Mouse (Mus musculus): ENCODE measurements around the gene Eefsec.

GRCm38 (mm10) chr6:88345311-88345710, 101.0 kb downstream of the Eefsec start:
- TF ChIP-seq UBTF (IDR thresholded peaks at IDR 0.05; ENCODE audit: borderline replicate concordance, insufficient read depth, low read depth, low read length) (no peak), TCF12 (IDR thresholded peaks at IDR 0.05; ENCODE audit: low read depth, low read length) (no peak), TBP (IDR thresholded peaks at IDR 0.05; ENCODE audit: low read depth, low read length) (no peak), POLR2A (IDR thresholded peaks at IDR 0.05; ENCODE audit: control insufficient read depth in 1 of 2, insufficient read depth in 1 of 2, low read depth in 1 of 2, low read length in 2 of 2, poor library complexity in 1 of 2) (no peak), HCFC1 (IDR thresholded peaks at IDR 0.05; ENCODE audit: low read depth, low read length) (no peak), CTCF (IDR thresholded peaks at IDR 0.05 in 2 of 3, conservative IDR thresholded peaks at IDR 0.05 in 1 of 3; ENCODE audit: control insufficient read depth in 1 of 3, insufficient read depth in 1 of 3, low read depth in 2 of 3, low read length in 3 of 3, poor library complexity in 1 of 3, severe bottlenecking in 1 of 3) (no peak), CHD2 (IDR thresholded peaks at IDR 0.05; ENCODE audit: low read length) (no peak), MAFK (IDR thresholded peaks at IDR 0.05; ENCODE audit: borderline replicate concordance, low read depth, low read length) (no peak), EP300 (IDR thresholded peaks at IDR 0.05; ENCODE audit: low read depth in 1 of 2, low read length in 2 of 2) (no peak), GATA1 (IDR thresholded peaks at IDR 0.05; ENCODE audit: low read depth, low read length) (no peak), USF2 (IDR thresholded peaks at IDR 0.05; ENCODE audit: borderline replicate concordance in 1 of 2, insufficient read depth in 1 of 2, low read depth in 1 of 2, low read length in 2 of 2) (no peak), NELFE (IDR thresholded peaks at IDR 0.05; ENCODE audit: low read depth, low read length) (no peak), ZC3H11A (IDR thresholded peaks at IDR 0.05; ENCODE audit: low read depth, low read length) (no peak)
